ENCODE assay signal across 18 mouse cellular contexts in genomic region chr9:89878471-89879020, GRCm38 (mm10). TPM values are rescaled to one million over a fixed set of nuclear protein-coding genes. Genes with fewer than 3 reads are reported as not detected.
"Had no signal": no experiment of that assay in that cellular context is flagged by ENCODE, and none has a peak within 500 bp of the region (broad histone marks: within the 10 kb centered on the region; RNA-seq: fewer than 3 reads in every experiment).

No protein-coding gene starts in this region.

- H3K4me3 ChIP-seq: limb, embryonic 10.5 days; liver, embryonic 13.5 days; myocyte; neural tube, embryonic 13.5 days had no signal

- H3K36me3 ChIP-seq: limb, embryonic 10.5 days; limb, embryonic 13.5 days; liver, embryonic 13.5 days; midbrain, embryonic 12.5 days; neural tube, embryonic 13.5 days had no signal

- H3K4me2 ChIP-seq: liver, embryonic 13.5 days; neural tube, embryonic 13.5 days had no signal

- H3K27ac ChIP-seq: limb, embryonic 10.5 days; limb, embryonic 13.5 days; liver, embryonic 13.5 days; midbrain, embryonic 12.5 days; neural tube, embryonic 13.5 days had no signal

- H3K9ac ChIP-seq: limb, embryonic 13.5 days; liver, embryonic 13.5 days; midbrain, embryonic 12.5 days; neural tube, embryonic 13.5 days had no signal

- H3K4me1 ChIP-seq: limb, embryonic 13.5 days; liver, embryonic 13.5 days; midbrain, embryonic 12.5 days; neural tube, embryonic 13.5 days had no signal

- DNase-seq: kidney, adult 18-20 months; kidney, adult 9 months; kidney, postnatal 14 days; kidney, postnatal 4 days; liver; liver, embryonic 13.5 days; lung, adult 2 months; lung, postnatal 14 days; lung, postnatal 4 days; retina, postnatal 1 day; right cerebral cortex, postnatal 25 days; spleen, adult 18-20 months; thymus, postnatal 25 days had no signal

RNA-seq across cellular contexts. Expression of gene Rasgrf1, which starts 31.2 kb away (rescaled TPM):
- polyA plus RNA-seq: liver, embryonic 13.5 days; myocyte had no signal
